Mouse (Mus musculus) ES-E14 (cell line): ENCODE results near the gene Dlk2. TPM values are rescaled to one million over a fixed set of nuclear protein-coding genes. Genes with fewer than 3 reads are reported as not detected.

Source experiments
- DNase-seq: peaks from one replicate; pipeline ENCODE4 v3.0.0-alpha.2; 2013; ENCODE audit warnings: low read depth, low spot score
- H3K27ac ChIP-seq: 2 replicates; pipeline ENCODE4 v1.5.1; 2012; ENCODE audit warnings: low read depth, mild to moderate bottlenecking, low read length, moderate library complexity, mixed read lengths; ENCODE audit not compliant: poor library complexity, insufficient read depth, severe bottlenecking
- H3K36me3 ChIP-seq: 2 replicates; pipeline ENCODE4 v1.6.1; 2012; ENCODE audit warnings: mild to moderate bottlenecking, low read length, moderate library complexity, mixed read lengths; ENCODE audit not compliant: control insufficient read depth, poor library complexity, insufficient read depth, severe bottlenecking
- H3K4me1 ChIP-seq, 2 experiments: fragments of 150-350 bp in 1 of 2; sonication (generic) in 1 of 2; 2 replicates each; pipeline ENCODE4 v1.6.1; 2012; ENCODE audit warnings: low read length in 2 of 2, mild to moderate bottlenecking in 1 of 2, mixed read lengths in 1 of 2; ENCODE audit not compliant: control insufficient read depth in 2 of 2, insufficient read depth in 2 of 2, poor library complexity in 1 of 2
- H3K4me3 ChIP-seq, 2 experiments: fragments of 150-350 bp in 1 of 2; sonication (generic) in 1 of 2; 2 replicates each; pipeline ENCODE4 v1.5.1; 2012; ENCODE audit warnings: low read length in 2 of 2, low read depth in 1 of 2, mild to moderate bottlenecking in 1 of 2, mixed read lengths in 1 of 2; ENCODE audit not compliant: insufficient read depth in 1 of 2, poor library complexity in 1 of 2, severe bottlenecking in 1 of 2
- H3K9ac ChIP-seq: 2 replicates; pipeline ENCODE4 v1.6.1; 2012; ENCODE audit warnings: low read depth, mild to moderate bottlenecking, low read length, mixed read lengths; ENCODE audit not compliant: poor library complexity, insufficient read depth, severe bottlenecking
- H3K9me3 ChIP-seq: fragments of 150-350 bp; sonication (generic); 2 replicates; pipeline ENCODE4 v1.6.1; 2012; ENCODE audit warnings: low read depth, mild to moderate bottlenecking, low read length; ENCODE audit not compliant: control insufficient read depth, insufficient read depth
- CHD2 ChIP-seq: IDR thresholded peaks from 2 replicates; pipeline ENCODE4 v1.6.1; 2014; ENCODE audit warnings: mild to moderate bottlenecking, low read depth, low read length, inconsistent platforms
- HCFC1 ChIP-seq: IDR thresholded peaks from 2 replicates; pipeline ENCODE4 v1.6.1; 2012; ENCODE audit warnings: low read length, inconsistent platforms, borderline replicate concordance; ENCODE audit not compliant: insufficient read depth
- MAFK ChIP-seq: IDR thresholded peaks from 2 replicates; pipeline ENCODE4 v1.6.1; 2014; ENCODE audit warnings: mild to moderate bottlenecking, low read depth, low read length, inconsistent platforms; ENCODE audit not compliant: insufficient read depth
- ZC3H11A ChIP-seq: IDR thresholded peaks from 2 replicates; pipeline ENCODE4 v1.6.1; 2012; ENCODE audit warnings: low read depth, mild to moderate bottlenecking, inconsistent platforms, low read length, borderline replicate concordance
- ZNF384 ChIP-seq: IDR thresholded peaks from 2 replicates; pipeline ENCODE4 v1.6.1; 2012; ENCODE audit warnings: low read depth, low read length, inconsistent platforms
- in situ Hi-C, 2 experiments: fragments of 600-800 bp; cut with MboI; formaldehyde crosslinking; loops; one replicate each; pipeline ENCODE4 v1.15.1; 2025; ENCODE audit warnings: low sequenced_read_pairs in 2 of 2, inconsistent platforms in 1 of 2; ENCODE audit not compliant: unreplicated experiment in 2 of 2
- total RNA-seq: library from RNA; depleted of rRNA; stranded (reverse); fragments of 300-350 nt; gene quantifications from 2 replicates; pipeline ENCODE4 v1.2.3, GENCODE M21; 2012

Gene Dlk2
- total RNA-seq, 1 experiment = 1.4 TPM

DNA sequence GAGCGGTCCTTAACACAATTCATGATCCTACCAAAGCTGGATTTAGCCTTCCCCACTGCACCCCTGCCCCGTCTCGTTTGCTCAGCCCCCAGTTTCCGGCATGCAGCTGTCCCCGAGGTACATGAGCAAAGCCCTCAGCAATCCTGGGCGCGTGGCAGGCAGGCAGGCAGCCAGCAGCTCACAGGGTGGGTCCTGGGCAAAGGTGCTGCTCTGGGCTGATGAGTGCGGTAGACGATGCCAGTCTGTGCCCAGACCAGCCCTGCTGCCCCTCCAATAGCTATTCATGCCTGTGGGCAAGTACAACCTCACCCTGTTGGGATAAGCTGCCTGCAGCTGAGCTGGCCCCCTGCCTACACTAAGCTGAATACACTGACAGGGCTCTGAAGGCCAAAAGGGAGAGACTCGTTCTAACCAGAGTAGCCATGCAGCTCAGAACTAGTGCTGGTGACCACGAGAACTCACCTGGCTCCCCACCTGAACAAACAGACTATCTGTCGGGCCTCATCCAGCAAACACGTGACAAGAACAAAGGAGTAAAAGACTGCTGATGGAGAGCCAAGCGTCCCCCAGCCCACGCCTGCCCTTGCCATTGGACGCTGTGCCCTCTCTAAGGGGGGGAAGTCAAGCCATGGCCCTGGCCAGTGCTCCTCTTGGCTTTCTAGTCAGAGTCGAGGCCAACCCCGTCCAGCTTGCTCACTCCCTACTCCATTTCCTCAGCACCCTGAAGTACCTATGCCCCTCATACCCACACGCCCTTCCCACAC, 27.3 kb upstream of the Dlk2 start:
- TF ChIP-seq MAFK (no peak), CHD2 (no peak), ZNF384 (no peak), ZC3H11A (no peak), HCFC1 (no peak)
- no peak for DNase-seq
- Histone ChIP-seq H3K4me1 (peaks cover 8 to 30% of the 10 kb centered on the region in 2 experiments; a peak in 3 of 4 replicates), H3K27ac (no peak overlapping the region), H3K9ac (no peak overlapping the region), H3K4me3 (no peak overlapping the region), H3K36me3 (peaks cover 44% of the 10 kb centered on the region), H3K9me3 (no peaks in the 10 kb centered on the region)
- in situ Hi-C loops = no loop called here

DNA sequence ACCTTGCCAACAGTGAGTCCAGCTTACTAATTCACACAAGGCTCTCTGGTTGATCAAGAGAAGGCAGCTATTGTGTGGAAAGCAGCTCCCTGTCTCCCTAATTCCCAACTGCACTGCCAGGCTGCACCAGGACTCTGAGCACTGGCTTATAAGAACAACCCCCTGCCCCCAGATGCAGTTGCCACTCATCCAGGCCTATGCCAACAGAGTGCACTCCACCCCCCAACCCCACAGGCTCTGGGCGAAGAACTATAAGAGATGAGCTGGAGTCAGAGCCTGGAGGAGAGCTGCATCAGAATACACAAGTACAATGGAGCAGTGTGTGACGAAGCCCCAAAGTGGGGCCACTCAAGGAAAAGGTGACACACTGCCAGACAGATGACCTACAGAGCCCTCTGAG, 25.2 kb upstream of the Dlk2 start:
- TF ChIP-seq ZC3H11A (no peak), ZNF384 (no peak), HCFC1 (no peak), MAFK (no peak), CHD2 (no peak)
- Histone ChIP-seq H3K9ac (no peak overlapping the region), H3K4me3 (no peak overlapping the region), H3K4me1 (peaks cover 4 to 20% of the 10 kb centered on the region in 2 experiments; a peak in 2 of 4 replicates), H3K36me3 (peaks cover 38% of the 10 kb centered on the region), H3K27ac (no peak overlapping the region), H3K9me3 (no peaks in the 10 kb centered on the region)
- DNase-seq = no peak
- in situ Hi-C loops = no loop called here

DNA sequence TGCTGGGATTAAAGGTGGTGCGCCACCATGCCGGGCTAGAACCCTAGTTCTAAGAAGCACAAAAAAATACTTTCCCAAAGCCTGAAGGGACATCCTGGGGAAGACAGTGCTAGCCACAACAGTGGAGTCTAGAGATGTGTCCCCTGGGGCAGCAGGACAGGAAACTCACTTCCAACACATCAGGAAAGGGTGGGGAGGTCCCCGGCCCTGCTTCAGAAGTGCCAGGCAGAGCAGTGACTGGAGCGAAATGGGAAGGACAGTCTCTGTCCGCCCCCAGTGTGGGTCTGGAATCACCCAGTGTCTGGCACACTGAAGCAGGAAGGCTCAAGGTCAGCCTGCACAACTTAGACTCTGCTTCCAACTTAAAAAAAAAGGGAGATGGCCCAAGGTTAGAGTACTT, 24.5 kb upstream of the Dlk2 start:
- Histone ChIP-seq H3K27ac (no peak overlapping the region), H3K4me3 (no peak overlapping the region), H3K9me3 (no peaks in the 10 kb centered on the region), H3K9ac (no peak overlapping the region), H3K4me1 (peaks cover 2 to 15% of the 10 kb centered on the region in 2 experiments; a peak in 2 of 4 replicates), H3K36me3 (peaks cover 36% of the 10 kb centered on the region)
- no peak for DNase-seq
- TF ChIP-seq CHD2 = no peak
- TF ChIP-seq MAFK = no peak
- TF ChIP-seq HCFC1 = no peak
- no peak for TF ChIP-seq ZNF384
- TF ChIP-seq ZC3H11A = no peak
- in situ Hi-C loops = no loop called here

DNA sequence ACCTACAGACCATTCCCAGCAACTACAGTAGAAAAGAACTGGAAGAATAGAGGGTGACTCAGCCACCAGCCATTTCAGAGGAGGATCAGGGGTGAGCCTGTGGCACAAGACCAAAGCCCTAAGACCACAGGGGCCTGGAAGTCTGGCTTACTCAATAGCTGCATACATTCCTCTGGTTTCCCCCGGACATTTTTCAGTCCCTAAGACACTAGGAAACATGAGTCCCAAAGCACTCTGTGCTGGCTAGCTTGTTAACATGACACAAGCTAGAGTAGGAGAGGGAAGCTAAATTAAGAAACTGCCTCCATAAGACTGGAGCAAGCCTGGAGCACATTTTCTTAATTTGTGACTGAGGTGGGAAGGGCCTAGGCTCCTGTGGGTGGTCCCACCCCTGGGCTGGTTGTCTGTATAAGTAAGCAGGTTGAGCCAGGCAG, 23.4 kb upstream of the Dlk2 start:
- peaks cover 42% of the 10 kb centered on the region for H3K36me3 ChIP-seq
- in situ Hi-C loops = no loop called here
- no peaks in the 10 kb centered on the region for H3K9me3 ChIP-seq
- no peak overlapping the region for H3K4me3 ChIP-seq
- no peak overlapping the region for H3K9ac ChIP-seq
- no peak overlapping the region for H3K27ac ChIP-seq
- no peak for DNase-seq
- TF ChIP-seq ZNF384 (no peak), MAFK (no peak), HCFC1 (no peak), CHD2 (no peak), ZC3H11A (no peak)
- peaks cover 0 to 11% of the 10 kb centered on the region in 2 experiments; a peak in 1 of 4 replicates for H3K4me1 ChIP-seq

DNA sequence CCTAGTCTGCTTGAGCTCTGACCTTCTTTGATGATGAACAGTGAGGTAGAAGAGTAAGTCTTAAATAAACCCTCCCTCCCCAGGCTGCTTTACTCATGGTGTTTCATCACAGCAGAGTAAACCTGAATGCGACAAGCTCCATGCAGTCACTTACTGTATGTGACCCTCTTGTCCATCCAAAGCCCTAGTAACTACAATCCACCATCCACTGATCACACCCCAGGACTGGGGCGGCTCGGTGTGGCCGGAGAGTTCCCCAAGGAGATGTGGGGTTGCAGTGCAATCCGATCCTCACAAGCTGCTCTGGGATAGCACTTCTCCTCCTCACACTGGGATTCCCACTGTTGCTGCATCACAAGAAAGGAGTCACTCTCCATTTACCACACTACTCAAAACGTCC, 22.8 kb upstream of the Dlk2 start:
- no peaks in the 10 kb centered on the region for H3K9me3 ChIP-seq
- in situ Hi-C loops = no loop called here
- H3K27ac ChIP-seq = no peak overlapping the region
- H3K36me3 ChIP-seq = peaks cover 44% of the 10 kb centered on the region
- H3K4me1 ChIP-seq = peaks cover 0 to 11% of the 10 kb centered on the region in 2 experiments; a peak in 1 of 4 replicates
- no peak overlapping the region for H3K4me3 ChIP-seq
- no peak overlapping the region for H3K9ac ChIP-seq
- TF ChIP-seq MAFK = no peak
- TF ChIP-seq ZC3H11A = no peak
- no peak for TF ChIP-seq HCFC1
- DNase-seq = no peak
